ENCODE assay signal across 8 mouse cellular contexts in the genomic region with DNA sequence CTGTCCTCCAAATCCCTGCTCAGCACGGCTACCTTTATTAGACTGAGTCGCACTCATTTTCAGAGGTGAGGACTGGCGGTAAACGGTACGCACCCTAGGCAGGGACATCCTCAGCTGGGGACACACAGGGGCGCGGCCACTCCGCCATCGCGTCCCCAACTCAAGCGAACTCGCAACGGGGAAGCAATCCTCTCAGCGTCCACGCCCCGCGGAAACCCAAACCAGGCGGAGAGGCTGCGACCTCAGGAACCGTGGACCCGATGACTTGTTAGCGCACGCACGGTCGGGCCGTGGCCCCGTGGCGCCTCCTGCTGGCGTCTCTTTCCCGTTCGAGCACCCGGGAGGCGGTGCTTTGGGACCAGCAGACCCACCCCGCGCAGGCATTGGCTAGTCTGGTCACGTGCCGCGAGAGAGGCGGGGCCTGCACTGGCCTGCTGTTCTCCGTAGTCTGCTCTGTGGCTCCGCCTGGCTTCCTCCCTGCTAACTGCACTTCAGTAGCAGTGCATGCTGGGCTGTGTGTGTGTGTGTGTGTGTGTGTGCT. TPM values are rescaled to one million over a fixed set of nuclear protein-coding genes. Genes with fewer than 3 reads are reported as not detected.
DNase-seq lines count a peak whose midpoint lies in the region; ATAC-seq and TF ChIP-seq lines count a peak whose summit lies in the region.

No protein-coding gene starts in this region.

- H3ac ChIP-seq in myocyte (ENCODE audit: control insufficient read depth, insufficient read length) = no peak overlapping the region

- H3K4me1 ChIP-seq in bone marrow macrophage, adult 2 months (ENCODE audit: control insufficient read depth, insufficient read depth, low read length) = peaks cover 15% of the 10 kb centered on the region
- no peaks in the 10 kb centered on the region for H3K4me1 ChIP-seq in embryonic fibroblast, embryonic 13.5 days (ENCODE audit: control insufficient read depth, insufficient read depth, low read length)
- no peaks in the 10 kb centered on the region for H3K4me1 ChIP-seq in heart, embryonic 11.5 days (ENCODE audit: control insufficient read depth, insufficient read depth, low read length)
- H3K4me1 ChIP-seq in kidney, embryonic 16.5 days (ENCODE audit: insufficient read depth, low read length) = peaks cover 8% of the 10 kb centered on the region
- peaks cover 4% of the 10 kb centered on the region; the same call in 1 of the 2 replicates for H3K4me1 ChIP-seq in liver, adult 2 months (ENCODE audit: control insufficient read depth, insufficient read depth, low read length)

- H3K9me3 ChIP-seq in heart, embryonic 11.5 days (replicated peaks; ENCODE audit: control insufficient read depth, low read length) = no peaks in the 10 kb centered on the region
- no peaks in the 10 kb centered on the region for H3K9me3 ChIP-seq in kidney, embryonic 16.5 days (ENCODE audit: low read length)

- WGBS in heart, embryonic 11.5 days (ENCODE audit: insufficient replicate concordance) = under 1% methylated on average over 41 of the region's 41 CpGs
- under 1% methylated on average over 41 of the region's 41 CpGs for WGBS in kidney, embryonic 16.5 days
- WGBS in liver, adult 2 months = under 1% methylated on average over 41 of the region's 41 CpGs

- TF ChIP-seq CTCF in bone marrow macrophage, adult 2 months (IDR thresholded peaks at IDR 0.05; ENCODE audit: low read depth, low read length) = peak; percentile 88
- TF ChIP-seq CTCF in embryonic fibroblast, embryonic 13.5 days (IDR thresholded peaks at IDR 0.05; ENCODE audit: borderline replicate concordance, insufficient read depth, low read length) = peak; percentile 86
- TF ChIP-seq CTCF in liver, adult 2 months (IDR thresholded peaks at IDR 0.05; ENCODE audit: low read depth, low read length) = peak; percentile 83

- H3K4me2 ChIP-seq in heart, embryonic 11.5 days = peak overlapping the region; percentile 88
- H3K4me2 ChIP-seq in kidney, embryonic 16.5 days (replicated peaks; ENCODE audit: low read depth, low read length) = peak overlapping the region; percentile 87
- H3K4me2 ChIP-seq in myocyte (ENCODE audit: low read depth) = peak overlapping the region; percentile 79

- peak; percentile 97 for DNase-seq in 416B (ENCODE audit: low read depth)
- peak; percentile 85 for DNase-seq in liver, adult 2 months (ENCODE audit: extremely low read depth, low read depth, low spot score)
- peak; percentile 99 for DNase-seq in splenic B cell, adult 2 months (ENCODE audit: low read depth, low spot score)

- ATAC-seq in heart, embryonic 11.5 days (replicated peaks; ENCODE audit: insufficient number of reproducible peaks, low FRiP score, low TSS enrichment) = peak; percentile 98
- ATAC-seq in kidney, embryonic 16.5 days (ENCODE audit: low FRiP score, low TSS enrichment) = peak; percentile 99

- no peaks in the 10 kb centered on the region for H3K36me3 ChIP-seq in heart, embryonic 11.5 days (ENCODE audit: control insufficient read depth, insufficient read depth, low read length)
- no peaks in the 10 kb centered on the region for H3K36me3 ChIP-seq in kidney, embryonic 16.5 days (ENCODE audit: insufficient read depth, low read length)
- H3K36me3 ChIP-seq in liver, adult 2 months (ENCODE audit: control insufficient read depth, insufficient read depth, low read length) = no peaks in the 10 kb centered on the region
- H3K36me3 ChIP-seq in myocyte (ENCODE audit: control insufficient read depth, insufficient read depth) = no peaks in the 10 kb centered on the region
- H3K36me3 ChIP-seq in splenic B cell, adult 2 months (ENCODE audit: control insufficient read depth, insufficient read depth, low read length, poor library complexity, severe bottlenecking) = no peaks in the 10 kb centered on the region

- no peak overlapping the region for H3K27ac ChIP-seq in bone marrow macrophage, adult 2 months (ENCODE audit: insufficient read depth, low read depth, low read length)
- H3K27ac ChIP-seq in embryonic fibroblast, embryonic 13.5 days (ENCODE audit: insufficient read depth, low read length) = no peak overlapping the region
- H3K27ac ChIP-seq in heart, embryonic 11.5 days (ENCODE audit: low read depth, low read length) = no peak overlapping the region
- H3K27ac ChIP-seq in kidney, embryonic 16.5 days (ENCODE audit: low read length) = no peak overlapping the region
- peak overlapping the region; percentile 5; the same call in 1 of the 2 replicates for H3K27ac ChIP-seq in liver, adult 2 months (replicated peaks; ENCODE audit: insufficient read depth, low read depth, low read length)

- peak overlapping the region; percentile 81 for H3K9ac ChIP-seq in heart, embryonic 11.5 days (ENCODE audit: low read depth, low read length)
- peak overlapping the region; percentile 81 for H3K9ac ChIP-seq in kidney, embryonic 16.5 days (replicated peaks; ENCODE audit: low read length)
- peak overlapping the region; percentile 75 for H3K9ac ChIP-seq in liver, adult 2 months (ENCODE audit: low read depth, low read length)

- H3K79me2 ChIP-seq in liver, adult 2 months (ENCODE audit: control insufficient read depth, insufficient read depth, low read length) = no peaks in the 10 kb centered on the region
- no peaks in the 10 kb centered on the region for H3K79me2 ChIP-seq in myocyte (ENCODE audit: control insufficient read depth, insufficient read depth)

- H3K27me3 ChIP-seq in heart, embryonic 11.5 days (ENCODE audit: control insufficient read depth, insufficient read depth, low read length) = no peaks in the 10 kb centered on the region
- H3K27me3 ChIP-seq in kidney, embryonic 16.5 days (ENCODE audit: insufficient read depth, low read length) = no peaks in the 10 kb centered on the region
- no peaks in the 10 kb centered on the region for H3K27me3 ChIP-seq in liver, adult 2 months (ENCODE audit: control insufficient read depth, insufficient read depth, low read length)
- H3K27me3 ChIP-seq in myocyte (ENCODE audit: control insufficient read depth, insufficient read depth, insufficient read length) = no peaks in the 10 kb centered on the region
- no peaks in the 10 kb centered on the region for H3K27me3 ChIP-seq in splenic B cell, adult 2 months (ENCODE audit: control insufficient read depth, insufficient read depth, low read length, poor library complexity, severe bottlenecking)

- peak overlapping the region; percentile 72 for H3K4me3 ChIP-seq in bone marrow macrophage, adult 2 months (ENCODE audit: insufficient read depth, low read length)
- H3K4me3 ChIP-seq in embryonic fibroblast, embryonic 13.5 days (ENCODE audit: insufficient read depth, low read length) = peak overlapping the region; percentile 52
- H3K4me3 ChIP-seq in heart, embryonic 11.5 days (ENCODE audit: low read depth, low read length) = peak overlapping the region; percentile 71
- H3K4me3 ChIP-seq in kidney, embryonic 16.5 days (ENCODE audit: low read length) = peak overlapping the region; percentile 77
- peak overlapping the region; percentile 76 for H3K4me3 ChIP-seq in liver, adult 2 months (ENCODE audit: insufficient read depth, low read depth, low read length)
- H3K4me3 ChIP-seq in myocyte = peak overlapping the region; percentile 25

- TF ChIP-seq POLR2A in bone marrow macrophage, adult 2 months (IDR thresholded peaks at IDR 0.05; ENCODE audit: borderline replicate concordance, low read depth, low read length) = no peak
- TF ChIP-seq POLR2A in embryonic fibroblast, embryonic 13.5 days (IDR thresholded peaks at IDR 0.05; ENCODE audit: low read depth, low read length) = peak; percentile 79
- no peak for TF ChIP-seq POLR2A in liver, adult 2 months (IDR thresholded peaks at IDR 0.05; ENCODE audit: extremely low read depth, insufficient read depth, low read length)
- TF ChIP-seq POLR2A in myocyte (IDR thresholded peaks at IDR 0.05; ENCODE audit: insufficient read length, low read depth) = peak; percentile 63

TF ChIP-seq in myocyte, 11 proteins besides CTCF, POLR2A, EP300 and RAD21:
- TF ChIP-seq MYOD1 (IDR thresholded peaks at IDR 0.05; ENCODE audit: control insufficient read depth in 1 of 3, insufficient read length in 2 of 3, low read depth in 2 of 3) (no peak), USF1 (IDR thresholded peaks at IDR 0.05; ENCODE audit: low read depth) (peak; percentile 90), E2F4 (IDR thresholded peaks at IDR 0.05; ENCODE audit: insufficient read depth) (no peak), TCF12 (IDR thresholded peaks at IDR 0.05; ENCODE audit: insufficient read depth, poor library complexity, severe bottlenecking) (no peak), TCF3 (IDR thresholded peaks at IDR 0.05; ENCODE audit: insufficient read length, low read depth) (no peak), CEBPB (IDR thresholded peaks at IDR 0.05; ENCODE audit: insufficient read depth, poor library complexity, severe bottlenecking) (no peak), REST (IDR thresholded peaks at IDR 0.05; ENCODE audit: insufficient read depth, insufficient read length) (no peak), MYOG (IDR thresholded peaks at IDR 0.05; ENCODE audit: control insufficient read depth in 1 of 3, insufficient read depth in 1 of 3, insufficient read length in 2 of 3, low read depth in 2 of 3) (no peak), MAX (IDR thresholded peaks at IDR 0.05; ENCODE audit: low read depth) (no peak), POLR2AphosphoS2 (IDR thresholded peaks at IDR 0.05; ENCODE audit: insufficient read length, low read depth) (peak; percentile 63)

RNA-seq across cellular contexts. Expression of a gene that starts 35.0 kb away (rescaled TPM):
- polyA plus RNA-seq in bone marrow macrophage, adult 2 months (2012; ENCODE audit: insufficient read depth, insufficient read length, missing spikeins) = 61.0 and 77.7 TPM in 2 replicates
- polyA plus RNA-seq in embryonic fibroblast, embryonic 13.5 days (2011; ENCODE audit: insufficient read length, low read depth, missing spikeins) = 71.2 and 73.8 TPM in 2 replicates
- 13.0 and 14.2 TPM in 2 replicates for polyA plus RNA-seq in heart, embryonic 11.5 days (2014; fragmentation: Nextera tagmentation; extraction: Ambion mirVana)
- 15.9 and 16.9 TPM in 2 replicates for polyA plus RNA-seq in kidney, embryonic 16.5 days (2015; fragmentation: Nextera tagmentation; extraction: Ambion mirVana)
- 19.6 and 24.8 TPM in 2 replicates for total RNA-seq in liver, adult 2 months (2014; rRNA removed)
- polyA plus RNA-seq in liver, adult 2 months (2012; rRNA removed) = 10.3 and 11.6 TPM in 2 replicates
- 15.3 TPM for polyA plus RNA-seq in myocyte (2012; fragmentation: generic; extraction: Trizol)

RNA-seq across cellular contexts. Expression of a gene that starts 55.7 kb away (rescaled TPM):
- not detected in 2 replicates for polyA plus RNA-seq in bone marrow macrophage, adult 2 months (2012; ENCODE audit: insufficient read depth, insufficient read length, missing spikeins)
- not detected in 2 replicates for polyA plus RNA-seq in embryonic fibroblast, embryonic 13.5 days (2011; ENCODE audit: insufficient read length, low read depth, missing spikeins)
- 0.54 and 1.2 TPM in 2 replicates for polyA plus RNA-seq in heart, embryonic 11.5 days (2014; fragmentation: Nextera tagmentation; extraction: Ambion mirVana)
- polyA plus RNA-seq in kidney, embryonic 16.5 days (2015; fragmentation: Nextera tagmentation; extraction: Ambion mirVana) = 10.6 and 12.1 TPM in 2 replicates
- 0.07 and 0.65 TPM in 2 replicates for total RNA-seq in liver, adult 2 months (2014; rRNA removed)
- 0.11 and 0.29 TPM in 2 replicates for polyA plus RNA-seq in liver, adult 2 months (2012; rRNA removed)
- 0.11 TPM for polyA plus RNA-seq in myocyte (2012; fragmentation: generic; extraction: Trizol)

Comparison
In these comparisons a context has a peak if more than half of its experiments do, and no peak if none do; other contexts are left out.
1. H3K4me3 ChIP-seq: peak in every context shown above with its lines; median percentile 77 in kidney, embryonic 16.5 days; 76 in liver, adult 2 months; 72 in bone marrow macrophage, adult 2 months; 71 in heart, embryonic 11.5 days; 52 in embryonic fibroblast, embryonic 13.5 days; 25 in myocyte.
2. POLR2A ChIP-seq: peak in embryonic fibroblast, embryonic 13.5 days (single experiment) and myocyte (single experiment); none in bone marrow macrophage, adult 2 months (single experiment) and liver, adult 2 months (single experiment).
3. Peak in every context shown above with its lines, with median percentiles within 50 percentile points of each other: DNase-seq, CTCF ChIP-seq, H3K4me2 ChIP-seq and H3K9ac ChIP-seq.